Mouse (Mus musculus): ENCODE measurements at regions not wholly inside any gene's neighbourhood (a gene's known extent, or its start where the extent isn't known, plus 50 kb on each side); places are given as distances from the start of the nearest gene placed in this dataset.

- no peak for ATAC-seq (ENCODE audit: low TSS enrichment)
Measured at GRCm38 (mm10) chr1:169602122-169602521, 53.2 kb upstream of the Rgs5 start.

- peak; percentile 57 for ATAC-seq (ENCODE audit: low TSS enrichment)
Measured at GRCm38 (mm10) chr1:169594470-169594869, 60.8 kb upstream of the Rgs5 start.

- no peak for ATAC-seq (ENCODE audit: low TSS enrichment)
Measured at GRCm38 (mm10) chr1:169586361-169586760, 55.1 kb upstream of the Nuf2 start.

GRCm38 (mm10) chr1:169582405-169582804 lies 51.1 kb upstream of the Nuf2 start:
- no peak for ATAC-seq (ENCODE audit: low TSS enrichment)

Data from frontal cortex, adult (tissue).